Mouse (Mus musculus): ENCODE data around the gene Prkag2. TPM values are rescaled to one million over a fixed set of nuclear protein-coding genes. Genes with fewer than 3 reads are reported as not detected.

Gene Prkag2
- polyA plus RNA-seq, 2 experiments: 3.1 to 4.0 TPM

DNA sequence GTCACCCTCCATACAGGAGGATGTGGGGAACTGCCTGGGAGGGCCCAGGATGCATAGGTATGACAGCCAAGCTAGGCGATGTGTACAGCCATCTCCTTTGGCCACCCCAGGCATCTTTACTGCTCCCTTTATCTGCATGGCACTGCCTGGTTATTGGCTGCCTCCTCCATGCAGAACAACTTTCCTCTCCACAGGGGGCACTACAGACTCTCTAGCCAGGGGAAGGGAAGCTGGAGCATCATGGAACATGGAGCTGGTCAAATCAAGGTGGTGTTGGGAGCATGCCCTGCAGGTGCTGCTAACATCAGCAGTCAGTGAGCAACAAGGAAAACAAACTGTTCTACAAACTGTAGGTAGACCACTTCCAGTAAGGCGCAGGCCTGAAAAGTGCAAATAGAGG is 56.4 kb downstream of the Prkag2 start:
- Histone ChIP-seq H3K4me2 (ENCODE audit: low read depth) (no peak overlapping the region), H3K9ac (replicated peaks) (no peak overlapping the region), H3K27ac (no peak overlapping the region), H3K9me3 (ENCODE audit: control insufficient read depth, low read length) (no peaks in the 10 kb centered on the region), H3K27me3 (ENCODE audit: control insufficient read depth, insufficient read depth, low read length) (no peaks in the 10 kb centered on the region), H3K4me1 (replicated peaks; ENCODE audit: control insufficient read depth in 2 of 2, insufficient read depth in 2 of 2, low read length in 1 of 2) (no peaks in the 10 kb centered on the region), H3K4me3 (ENCODE audit: insufficient read depth in 1 of 2, low read depth in 2 of 2, low read length in 2 of 2) (no peak overlapping the region), H3K36me3 (replicated peaks; ENCODE audit: control insufficient read depth, insufficient read depth, low read depth) (no peaks in the 10 kb centered on the region)
- TF ChIP-seq CTCF (IDR thresholded peaks at IDR 0.05; ENCODE audit: low read depth): peak; percentile 25; the same call in 1 of the 2 replicates
- TF ChIP-seq EP300 (IDR thresholded peaks at IDR 0.05; ENCODE audit: low read depth): no peak
- ATAC-seq (ENCODE audit: insufficient read depth) (no peak), DNase-seq (ENCODE audit: low read depth in 3 of 3, low spot score in 3 of 3) (no peak)
- WGBS (ENCODE audit: insufficient replicate concordance): 72% methylated on average over 2 of the region's 2 CpGs

GRCm38 (mm10) chr5:25041947-25042346 is 58.5 kb downstream of the Prkag2 start:
- no peak overlapping the region for H3K27ac ChIP-seq
- no peaks in the 10 kb centered on the region for H3K36me3 ChIP-seq (replicated peaks; ENCODE audit: control insufficient read depth, insufficient read depth, low read depth)
- H3K9me3 ChIP-seq (ENCODE audit: control insufficient read depth, low read length): no peaks in the 10 kb centered on the region
- WGBS (ENCODE audit: insufficient replicate concordance): 29% methylated on average over 1 of the region's 1 CpGs
- H3K9ac ChIP-seq (replicated peaks): no peak overlapping the region
- no peak for TF ChIP-seq CTCF (IDR thresholded peaks at IDR 0.05; ENCODE audit: low read depth)
- no peak for TF ChIP-seq EP300 (IDR thresholded peaks at IDR 0.05; ENCODE audit: low read depth)
- no peaks in the 10 kb centered on the region for H3K27me3 ChIP-seq (ENCODE audit: control insufficient read depth, insufficient read depth, low read length)
- DNase-seq (ENCODE audit: low read depth in 3 of 3, low spot score in 3 of 3): no peak
- H3K4me1 ChIP-seq (replicated peaks; ENCODE audit: control insufficient read depth in 2 of 2, insufficient read depth in 2 of 2, low read length in 1 of 2): no peaks in the 10 kb centered on the region
- no peak overlapping the region for H3K4me2 ChIP-seq (ENCODE audit: low read depth)
- H3K4me3 ChIP-seq (ENCODE audit: insufficient read depth in 1 of 2, low read depth in 2 of 2, low read length in 2 of 2): no peak overlapping the region
- ATAC-seq (ENCODE audit: insufficient read depth): no peak

DNA sequence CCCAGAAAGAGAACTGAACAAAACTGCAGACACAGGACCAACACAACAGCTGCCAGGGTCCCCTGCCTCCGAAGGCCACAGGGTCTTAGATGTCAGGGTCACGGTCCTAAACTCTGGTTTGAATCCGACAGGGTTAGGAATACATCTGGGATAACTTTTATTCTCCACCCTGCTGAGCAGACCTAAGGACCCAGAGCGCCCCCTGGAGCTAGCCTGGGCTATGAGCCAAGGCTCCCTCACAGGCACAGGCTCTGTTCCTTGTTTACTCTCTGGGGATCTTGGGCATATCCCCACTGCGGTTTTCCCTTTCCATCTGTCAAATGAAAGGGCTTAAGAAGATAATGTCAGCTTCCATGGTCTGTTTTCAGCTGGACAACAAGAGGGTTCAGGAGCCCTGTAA is 59.1 kb downstream of the Prkag2 start:
- no peaks in the 10 kb centered on the region for H3K4me1 ChIP-seq (replicated peaks; ENCODE audit: control insufficient read depth in 2 of 2, insufficient read depth in 2 of 2, low read length in 1 of 2)
- no peaks in the 10 kb centered on the region for H3K9me3 ChIP-seq (ENCODE audit: control insufficient read depth, low read length)
- H3K4me3 ChIP-seq (ENCODE audit: insufficient read depth in 1 of 2, low read depth in 2 of 2, low read length in 2 of 2): no peak overlapping the region
- H3K9ac ChIP-seq (replicated peaks): no peak overlapping the region
- ATAC-seq (ENCODE audit: insufficient read depth) (no peak), DNase-seq (ENCODE audit: low read depth in 3 of 3, low spot score in 3 of 3) (no peak)
- H3K36me3 ChIP-seq (replicated peaks; ENCODE audit: control insufficient read depth, insufficient read depth, low read depth): no peaks in the 10 kb centered on the region
- H3K4me2 ChIP-seq (ENCODE audit: low read depth): no peak overlapping the region
- H3K27me3 ChIP-seq (ENCODE audit: control insufficient read depth, insufficient read depth, low read length): no peaks in the 10 kb centered on the region
- TF ChIP-seq EP300 (IDR thresholded peaks at IDR 0.05; ENCODE audit: low read depth) (no peak), CTCF (IDR thresholded peaks at IDR 0.05; ENCODE audit: low read depth) (peak; percentile 63)
- no peak overlapping the region for H3K27ac ChIP-seq
- WGBS (ENCODE audit: insufficient replicate concordance): 24% methylated on average over 5 of the region's 5 CpGs

- no peak overlapping the region for H3K4me3 ChIP-seq (ENCODE audit: insufficient read depth in 1 of 2, low read depth in 2 of 2, low read length in 2 of 2)
- TF ChIP-seq EP300 (IDR thresholded peaks at IDR 0.05; ENCODE audit: low read depth) (no peak), CTCF (IDR thresholded peaks at IDR 0.05; ENCODE audit: low read depth) (no peak)
- H3K27ac ChIP-seq: no peak overlapping the region
- no peaks in the 10 kb centered on the region for H3K36me3 ChIP-seq (replicated peaks; ENCODE audit: control insufficient read depth, insufficient read depth, low read depth)
- no peaks in the 10 kb centered on the region for H3K27me3 ChIP-seq (ENCODE audit: control insufficient read depth, insufficient read depth, low read length)
- ATAC-seq (ENCODE audit: insufficient read depth): no peak
- H3K9me3 ChIP-seq (ENCODE audit: control insufficient read depth, low read length): no peaks in the 10 kb centered on the region
- DNase-seq (ENCODE audit: low read depth in 3 of 3, low spot score in 3 of 3): no peak
- no peak overlapping the region for H3K4me2 ChIP-seq (ENCODE audit: low read depth)
- WGBS (ENCODE audit: insufficient replicate concordance): 39% methylated on average over 7 of the region's 7 CpGs
- H3K9ac ChIP-seq (replicated peaks): no peak overlapping the region
- H3K4me1 ChIP-seq (replicated peaks; ENCODE audit: control insufficient read depth in 2 of 2, insufficient read depth in 2 of 2, low read length in 1 of 2): no peaks in the 10 kb centered on the region
Observed at GRCm38 (mm10) chr5:25040903-25041302, 59.5 kb downstream of the Prkag2 start.

DNA sequence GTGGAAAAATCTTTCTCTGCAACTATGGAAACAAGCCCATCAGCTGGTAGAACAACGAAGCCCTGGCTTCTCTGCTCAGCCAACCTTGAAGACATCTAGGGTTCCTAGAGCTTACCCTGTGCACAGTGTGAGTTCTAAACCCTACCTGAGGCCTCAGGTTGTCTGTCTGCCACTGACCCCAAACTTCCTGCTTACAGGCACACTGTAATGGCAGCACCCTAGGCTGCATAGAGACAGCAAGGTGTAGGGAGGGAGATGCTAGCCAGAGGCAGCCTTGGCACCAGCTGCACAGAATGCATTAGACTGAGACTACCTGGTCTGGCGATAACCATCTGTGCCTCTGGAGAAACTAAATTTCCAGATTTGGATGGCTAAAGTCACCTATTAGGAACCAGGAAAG is 61.6 kb downstream of the Prkag2 start:
- ATAC-seq (ENCODE audit: insufficient read depth) (no peak), DNase-seq (ENCODE audit: low read depth in 3 of 3, low spot score in 3 of 3) (no peak)
- no peaks in the 10 kb centered on the region for H3K36me3 ChIP-seq (replicated peaks; ENCODE audit: control insufficient read depth, insufficient read depth, low read depth)
- no peaks in the 10 kb centered on the region for H3K4me1 ChIP-seq (replicated peaks; ENCODE audit: control insufficient read depth in 2 of 2, insufficient read depth in 2 of 2, low read length in 1 of 2)
- no peak overlapping the region for H3K4me2 ChIP-seq (ENCODE audit: low read depth)
- H3K27ac ChIP-seq: no peak overlapping the region
- H3K27me3 ChIP-seq (ENCODE audit: control insufficient read depth, insufficient read depth, low read length): no peaks in the 10 kb centered on the region
- no peaks in the 10 kb centered on the region for H3K9me3 ChIP-seq (ENCODE audit: control insufficient read depth, low read length)
- WGBS (ENCODE audit: insufficient replicate concordance): 76% methylated on average over 2 of the region's 2 CpGs
- no peak overlapping the region for H3K4me3 ChIP-seq (ENCODE audit: insufficient read depth in 1 of 2, low read depth in 2 of 2, low read length in 2 of 2)
- H3K9ac ChIP-seq (replicated peaks): no peak overlapping the region
- no peak for TF ChIP-seq EP300 (IDR thresholded peaks at IDR 0.05; ENCODE audit: low read depth)
- no peak for TF ChIP-seq CTCF (IDR thresholded peaks at IDR 0.05; ENCODE audit: low read depth)
